Mouse (Mus musculus) limb, embryonic 10.5 days (tissue): ENCODE measurements around the gene Rhbg. TPM values are rescaled to one million over a fixed set of nuclear protein-coding genes. Genes with fewer than 3 reads are reported as not detected.
A peak's percentile ranks its signal among the peaks of the same experiment; 100 is the strongest.

Source experiments
- DNase-seq: peaks from one replicate; pipeline ENCODE4 v3.0.0-alpha.2; 2017; ENCODE audit warnings: low spot score
- H3K27ac ChIP-seq: fragments of 300-500 bp; sonication (generic); 2 replicates; pipeline ENCODE4 v1.5.1; 2016; ENCODE audit warnings: mild to moderate bottlenecking
- H3K27me3 ChIP-seq: fragments of 300-500 bp; sonication (generic); 2 replicates; pipeline ENCODE4 v1.6.1; 2016; ENCODE audit warnings: low read depth, mild to moderate bottlenecking; ENCODE audit not compliant: poor library complexity, severe bottlenecking
- H3K36me3 ChIP-seq: fragments of 300-500 bp; sonication (generic); 2 replicates; pipeline ENCODE4 v1.6.1; 2016; ENCODE audit warnings: mild to moderate bottlenecking, moderate library complexity
- H3K4me1 ChIP-seq: fragments of 300-500 bp; sonication (generic); 2 replicates; pipeline ENCODE4 v1.6.1; 2016
- H3K4me3 ChIP-seq: fragments of 300-500 bp; sonication (generic); 2 replicates; pipeline ENCODE4 v1.5.1; 2016; ENCODE audit warnings: mild to moderate bottlenecking, moderate library complexity
- H3K9me3 ChIP-seq: fragments of 300-500 bp; sonication (generic); replicated peaks from 2 replicates; pipeline ENCODE4 v1.6.1; 2016; ENCODE audit warnings: mild to moderate bottlenecking
- WGBS: fragments of 180-500 bp; shearing (Covaris S2); methylation state at CpG from one replicate; pipeline ENCODE4 v1.1.7; 2016; 5-methylcytosine and 5-hydroxymethylcytosine counted together
- polyA plus RNA-seq: library from polyadenylated mRNA; unstranded; fragments of >200 nt; fragmentation: Nextera tagmentation; extraction: Ambion mirVana; gene quantifications from 2 replicates; pipeline ENCODE4 v1.2.1, GENCODE M21; 2016

Gene Rhbg
- polyA plus RNA-seq, 1 experiment from 2014 or later, result 0.34 TPM

DNA sequence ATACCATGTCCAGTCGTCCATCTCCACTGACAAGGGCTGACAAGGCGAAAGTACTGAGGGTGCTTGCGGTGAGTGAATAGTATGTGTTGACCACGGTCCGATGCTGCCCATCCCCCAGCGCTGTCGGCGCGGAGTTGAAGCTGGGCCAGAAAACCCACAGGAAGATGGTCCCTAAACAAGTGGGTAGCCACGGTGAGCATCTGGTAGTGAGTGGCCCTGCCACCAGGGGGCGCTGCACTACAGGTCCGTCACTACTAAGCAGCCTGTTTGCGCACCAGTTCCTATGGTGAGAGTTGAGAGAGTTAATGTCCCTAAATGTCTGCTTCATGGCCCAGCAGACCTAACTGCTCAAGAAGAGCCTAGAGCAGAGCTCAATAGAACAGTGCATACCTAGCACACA is 8.7 kb downstream of the Rhbg start:
- Histone ChIP-seq H3K27me3 (peaks cover 79% of the 10 kb centered on the region), H3K27ac (no peak overlapping the region), H3K4me1 (peaks cover 10% of the 10 kb centered on the region), H3K36me3 (no peaks in the 10 kb centered on the region), H3K9me3 (no peaks in the 10 kb centered on the region), H3K4me3 (no peak overlapping the region)
- 23% methylated on average over 13 of the region's 13 CpGs for whole genome bisulfite sequencing
- DNase-seq, result peak; percentile 86

DNA sequence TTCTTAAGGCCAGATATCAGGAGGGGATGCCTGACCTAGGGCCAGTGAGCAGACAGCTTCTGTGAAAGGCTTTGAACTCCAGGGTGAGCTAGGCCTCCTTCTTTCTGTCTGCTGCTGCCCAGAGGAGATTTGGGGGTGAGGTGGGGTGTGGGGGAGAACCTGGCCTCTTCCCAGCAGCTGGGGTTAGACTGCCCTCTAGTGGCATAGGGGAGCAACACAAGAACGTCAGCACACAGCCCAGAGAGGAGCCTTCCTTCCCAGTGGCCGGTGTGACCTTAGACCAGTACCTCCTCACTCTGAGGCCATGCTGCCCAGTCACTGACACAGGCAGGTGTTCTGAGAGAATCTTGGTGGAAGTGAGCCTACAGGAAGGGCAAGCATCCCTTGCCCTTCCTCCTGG is 10.4 kb downstream of the Rhbg start:
- Histone ChIP-seq H3K9me3 (no peaks in the 10 kb centered on the region), H3K27me3 (peaks cover 96% of the 10 kb centered on the region), H3K4me3 (no peak overlapping the region), H3K4me1 (peaks cover 12% of the 10 kb centered on the region), H3K36me3 (no peaks in the 10 kb centered on the region), H3K27ac (no peak overlapping the region)
- WGBS, result 7% methylated on average over 2 of the region's 2 CpGs
- peak; percentile 71 for DNase-seq

DNA sequence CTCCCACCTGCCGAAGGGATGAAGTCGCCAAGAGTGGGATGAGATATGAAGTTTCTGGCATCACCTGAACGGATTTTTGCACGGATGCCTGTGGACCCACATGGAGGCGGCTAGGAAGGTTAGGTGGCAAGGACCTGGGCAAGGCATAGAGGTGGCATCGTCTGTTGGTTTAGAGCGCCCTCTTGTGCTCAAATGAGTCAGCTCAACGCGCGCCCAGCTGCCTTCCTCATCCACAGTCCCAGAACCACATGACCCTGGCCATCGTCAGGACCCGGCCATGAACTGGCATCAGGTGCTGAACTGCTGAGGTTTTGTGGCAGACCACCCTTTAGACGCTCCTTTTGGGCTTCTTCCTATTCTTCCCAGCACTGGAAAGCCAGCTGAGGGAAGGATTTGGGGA is 12.0 kb downstream of the Rhbg start:
- Histone ChIP-seq H3K4me3 (no peak overlapping the region), H3K27ac (no peak overlapping the region), H3K9me3 (no peaks in the 10 kb centered on the region), H3K36me3 (no peaks in the 10 kb centered on the region), H3K4me1 (peaks cover 11% of the 10 kb centered on the region), H3K27me3 (peaks cover 99% of the 10 kb centered on the region)
- 3% methylated on average over 13 of the region's 13 CpGs for WGBS
- peak; percentile 81 for DNase-seq

DNA sequence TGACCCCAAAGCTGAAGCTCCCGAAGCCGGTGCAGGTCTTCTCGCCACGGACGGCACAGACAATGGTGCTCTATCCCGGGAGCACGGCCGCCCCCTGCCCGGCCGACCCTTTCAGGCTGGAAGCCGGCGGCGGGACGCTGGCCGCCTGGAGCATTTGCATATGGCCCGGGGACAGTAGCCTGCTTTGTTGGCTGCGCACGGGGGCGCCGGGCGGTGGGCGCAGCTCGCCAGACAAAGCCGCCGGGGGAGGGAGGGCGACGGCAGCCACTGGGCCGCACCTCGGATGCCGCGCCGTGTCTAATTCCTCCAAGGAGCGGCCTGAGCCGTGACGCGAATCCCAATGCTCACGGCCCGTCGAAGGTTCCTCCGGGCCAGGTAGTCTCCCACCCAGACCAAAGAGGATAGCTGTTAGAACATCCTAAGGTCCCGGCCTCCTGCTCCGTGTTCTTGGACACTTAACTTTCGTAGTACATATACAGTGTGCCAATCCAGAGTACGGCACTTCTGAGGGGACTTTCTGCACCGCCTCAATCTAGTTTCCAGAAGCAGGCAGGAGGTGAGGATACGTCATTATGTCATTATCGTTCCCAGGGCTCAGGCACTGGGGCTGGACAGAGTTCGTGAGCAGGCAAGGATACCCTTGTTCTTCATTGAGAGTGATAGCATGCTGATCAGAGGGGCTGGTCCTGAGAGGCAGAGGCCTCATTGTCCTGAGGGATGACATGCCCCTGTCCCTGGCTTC is 13.3 kb downstream of the Rhbg start:
- peaks cover 99% of the 10 kb centered on the region for H3K27me3 ChIP-seq
- H3K9me3 ChIP-seq, result no peaks in the 10 kb centered on the region
- peak overlapping the region; percentile 50; the same call in 1 of the 2 replicates for H3K27ac ChIP-seq
- H3K36me3 ChIP-seq, result no peaks in the 10 kb centered on the region
- peaks cover 23% of the 10 kb centered on the region for H3K4me1 ChIP-seq
- H3K4me3 ChIP-seq, result peak overlapping the region; percentile 40
- 2% methylated on average over 48 of the region's 48 CpGs for WGBS
- DNase-seq, result no peak

DNA sequence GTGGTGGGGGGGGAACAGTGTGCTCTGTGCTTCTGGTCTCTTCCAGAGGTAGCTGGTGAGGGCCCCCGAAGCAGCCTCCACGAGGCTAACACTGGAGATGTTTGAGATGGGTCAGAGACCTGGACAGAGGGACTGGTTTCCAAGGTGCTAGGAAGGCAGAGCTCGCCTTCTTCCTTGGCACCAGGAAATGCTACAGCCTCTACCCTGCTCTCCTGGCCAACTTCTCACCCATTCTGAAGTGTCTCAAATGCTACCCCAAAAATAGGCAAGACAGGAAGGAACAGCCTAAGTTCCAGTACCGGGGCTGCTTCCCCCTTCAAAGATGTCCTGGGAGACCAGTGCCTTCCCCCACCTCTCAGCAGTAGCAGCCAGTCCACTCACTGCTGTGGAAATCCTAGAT is 15.1 kb downstream of the Rhbg start:
- DNase-seq, result no peak
- WGBS, result 46% methylated on average over 4 of the region's 4 CpGs
- Histone ChIP-seq H3K27ac (no peak overlapping the region), H3K36me3 (no peaks in the 10 kb centered on the region), H3K27me3 (peaks cover 100% of the 10 kb centered on the region), H3K9me3 (no peaks in the 10 kb centered on the region), H3K4me3 (no peak overlapping the region), H3K4me1 (peaks cover 30% of the 10 kb centered on the region)

DNA sequence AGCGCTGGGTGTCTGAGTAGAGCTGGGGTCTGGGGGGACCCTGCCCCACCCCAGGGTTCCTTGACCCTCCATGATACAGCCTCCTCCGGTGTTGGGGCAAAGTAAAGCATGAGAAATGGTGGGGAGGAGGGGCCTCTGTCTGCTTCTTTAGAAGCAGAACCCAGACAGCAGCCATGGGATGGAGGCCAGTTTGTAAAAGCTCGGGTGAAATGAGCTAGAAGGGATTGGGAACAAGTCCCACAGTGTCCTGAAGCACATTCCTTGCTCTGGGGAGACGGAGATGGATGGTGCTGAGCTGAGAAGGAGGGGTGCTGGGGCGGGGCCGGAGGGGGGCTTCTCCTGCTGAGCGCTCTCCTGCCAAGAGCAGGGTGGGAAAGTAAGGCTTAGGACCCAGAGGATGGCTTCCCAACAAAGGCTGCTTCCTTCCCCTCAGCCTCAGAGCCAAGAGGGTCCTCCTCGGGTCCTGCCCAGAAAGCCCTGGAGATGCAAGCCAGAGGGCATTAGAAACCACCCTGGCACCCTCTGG is 15.6 kb downstream of the Rhbg start:
- Histone ChIP-seq H3K4me1 (peaks cover 32% of the 10 kb centered on the region), H3K36me3 (no peaks in the 10 kb centered on the region), H3K27ac (no peak overlapping the region)

DNA sequence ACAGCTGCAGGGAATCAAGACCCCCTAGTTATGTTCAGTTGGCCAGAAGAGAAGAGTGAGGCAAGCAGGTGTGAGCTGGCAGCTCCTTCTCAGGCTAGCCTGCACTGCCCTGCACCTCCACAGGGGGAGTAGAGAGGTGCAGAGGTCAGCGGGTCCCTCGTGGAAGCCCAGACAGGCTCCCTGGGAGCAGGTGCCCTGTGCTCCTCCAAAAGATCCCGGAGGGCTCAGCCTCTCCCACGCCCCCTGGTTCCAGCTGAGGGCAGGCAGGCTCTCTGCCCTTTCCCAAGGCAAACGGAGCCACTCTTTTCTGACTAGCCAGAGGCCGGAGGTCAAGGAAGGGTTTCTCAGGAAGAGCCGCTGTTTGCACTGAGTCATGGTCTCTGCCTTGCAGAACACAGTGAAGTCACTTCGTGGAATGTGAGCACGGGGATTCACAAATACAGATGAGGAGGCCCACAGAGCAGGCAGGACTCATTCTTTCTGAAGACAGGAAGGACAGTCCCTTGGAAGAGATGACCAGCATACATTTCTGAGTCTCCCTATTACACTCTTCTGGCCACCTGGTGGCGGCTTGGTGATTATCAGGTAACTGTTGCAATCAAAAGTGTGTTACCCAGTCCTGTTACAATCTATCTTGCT is 16.8 kb downstream of the Rhbg start:
- Histone ChIP-seq H3K4me1 (peaks cover 44% of the 10 kb centered on the region), H3K27me3 (peaks cover 99% of the 10 kb centered on the region), H3K27ac (no peak overlapping the region), H3K36me3 (no peaks in the 10 kb centered on the region), H3K9me3 (no peaks in the 10 kb centered on the region), H3K4me3 (0 out of 2 replicates have a peak overlapping the region, but pooled peaks have one; percentile 8)
- DNase-seq, result no peak
- 11% methylated on average over 10 of the region's 10 CpGs for WGBS

More for the DNA sequence above, 15.6 kb downstream of the Rhbg start:
- WGBS, result 41% methylated on average over 8 of the region's 8 CpGs
- Histone ChIP-seq H3K9me3 (no peaks in the 10 kb centered on the region), H3K27me3 (peaks cover 100% of the 10 kb centered on the region), H3K4me3 (no peak overlapping the region)
- no peak for DNase-seq

DNA sequence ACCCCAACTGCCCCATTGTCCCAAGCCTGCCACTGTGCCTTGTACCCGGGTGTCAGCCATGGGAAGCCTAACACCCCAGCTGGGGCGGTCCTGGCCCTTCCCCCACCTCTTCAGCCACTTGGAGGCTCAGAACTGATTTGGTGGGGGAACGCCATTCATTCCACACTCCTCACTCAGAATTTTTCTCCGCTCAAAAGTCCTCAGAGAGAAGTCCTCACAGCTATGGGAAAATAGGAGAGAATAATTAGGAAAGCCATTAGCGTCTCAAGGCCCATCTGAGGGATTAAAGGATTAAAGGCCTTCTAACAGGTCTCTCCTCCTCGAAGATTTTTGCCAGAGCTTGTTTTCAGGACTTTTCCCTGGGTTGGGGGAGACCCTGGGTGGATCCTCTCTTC is 17.4 kb downstream of the Rhbg start:
- Histone ChIP-seq H3K9me3 (no peaks in the 10 kb centered on the region), H3K27ac (0 out of 2 replicates have a peak overlapping the region, but pooled peaks have one; percentile 14), H3K27me3 (peaks cover 99% of the 10 kb centered on the region), H3K36me3 (no peaks in the 10 kb centered on the region), H3K4me1 (peaks cover 48% of the 10 kb centered on the region), H3K4me3 (no peak overlapping the region)
- DNase-seq, result no peak
- WGBS, result 13% methylated on average over 6 of the region's 6 CpGs

DNA sequence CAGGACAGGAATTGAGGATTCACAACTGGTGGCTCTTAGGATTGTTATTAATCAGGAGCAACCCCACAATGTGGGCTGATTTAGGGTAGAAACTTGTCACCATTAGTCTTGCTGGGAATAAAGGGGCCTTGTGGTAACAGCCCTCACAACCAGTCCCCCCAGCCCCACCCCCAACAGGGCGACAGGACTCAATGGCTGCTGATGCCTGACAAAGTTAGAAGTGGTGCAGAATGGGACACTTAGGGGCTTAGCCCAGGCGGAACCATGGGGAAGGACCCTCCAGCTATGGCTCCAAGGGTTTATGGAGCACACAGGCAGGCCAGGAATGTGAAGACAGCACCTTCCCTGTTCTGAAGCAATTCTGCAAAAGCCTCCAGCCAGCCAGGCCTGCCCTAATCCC is 18.9 kb downstream of the Rhbg start:
- H3K27me3 ChIP-seq, result peaks cover 99% of the 10 kb centered on the region
- WGBS, result 33% methylated on average over 2 of the region's 2 CpGs

DNA sequence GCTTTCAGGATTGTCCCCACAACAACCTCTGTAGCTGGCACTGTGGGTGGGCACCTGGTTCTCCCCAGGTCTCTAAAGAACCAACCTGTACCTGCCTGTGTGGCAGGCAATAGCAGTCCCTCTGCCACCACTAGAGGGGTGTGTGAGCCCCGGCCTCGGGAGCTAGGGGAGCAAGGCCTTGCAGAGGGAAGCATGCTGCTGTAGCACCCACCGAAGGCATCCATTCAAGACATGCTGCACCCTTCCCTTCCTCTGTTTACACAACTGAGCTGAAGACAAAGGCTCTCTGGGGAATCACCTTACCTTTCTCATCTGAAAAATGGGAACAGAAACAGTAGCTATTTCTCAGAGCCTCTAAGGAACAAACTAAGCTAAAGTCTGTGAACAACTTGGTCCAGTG is 19.3 kb downstream of the Rhbg start:
- DNase-seq, result no peak
- WGBS, result 4% methylated on average over 3 of the region's 3 CpGs
- Histone ChIP-seq H3K36me3 (no peaks in the 10 kb centered on the region), H3K4me3 (no peak overlapping the region), H3K9me3 (no peaks in the 10 kb centered on the region), H3K27ac (no peak overlapping the region), H3K27me3 (peaks cover 99% of the 10 kb centered on the region), H3K4me1 (peaks cover 56% of the 10 kb centered on the region)

More for the DNA sequence above, 18.9 kb downstream of the Rhbg start:
- H3K36me3 ChIP-seq, result no peaks in the 10 kb centered on the region
- no peak overlapping the region for H3K27ac ChIP-seq
- no peak overlapping the region for H3K4me3 ChIP-seq
- no peak for DNase-seq
- H3K4me1 ChIP-seq, result peaks cover 53% of the 10 kb centered on the region
- H3K9me3 ChIP-seq, result no peaks in the 10 kb centered on the region

DNA sequence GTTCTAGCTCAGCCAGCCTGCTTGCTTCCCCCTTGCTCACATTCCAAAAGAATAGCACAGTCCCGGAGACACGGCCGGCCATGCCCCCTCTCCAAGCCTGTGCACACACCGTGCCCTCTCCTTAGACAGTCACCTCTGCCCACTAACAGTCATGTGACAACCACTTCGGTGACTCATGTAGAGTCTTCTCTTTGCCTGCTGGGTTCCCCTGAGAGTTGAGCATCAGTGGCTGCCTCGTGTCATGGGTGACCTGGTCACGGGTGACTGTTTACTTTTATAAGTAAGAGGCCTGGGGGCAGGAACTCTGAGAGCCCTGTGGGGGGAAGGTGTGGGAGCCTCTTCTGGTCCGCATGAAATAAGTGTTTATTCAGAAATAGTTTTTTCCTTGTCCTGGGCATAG is 20.5 kb downstream of the Rhbg start:
- H3K4me3 ChIP-seq, result no peak overlapping the region
- no peak overlapping the region for H3K27ac ChIP-seq
- 69% methylated on average over 8 of the region's 8 CpGs for WGBS
- H3K36me3 ChIP-seq, result no peaks in the 10 kb centered on the region
- peaks cover 61% of the 10 kb centered on the region for H3K4me1 ChIP-seq
- no peak for DNase-seq
- H3K9me3 ChIP-seq, result no peaks in the 10 kb centered on the region
- H3K27me3 ChIP-seq, result peaks cover 99% of the 10 kb centered on the region

DNA sequence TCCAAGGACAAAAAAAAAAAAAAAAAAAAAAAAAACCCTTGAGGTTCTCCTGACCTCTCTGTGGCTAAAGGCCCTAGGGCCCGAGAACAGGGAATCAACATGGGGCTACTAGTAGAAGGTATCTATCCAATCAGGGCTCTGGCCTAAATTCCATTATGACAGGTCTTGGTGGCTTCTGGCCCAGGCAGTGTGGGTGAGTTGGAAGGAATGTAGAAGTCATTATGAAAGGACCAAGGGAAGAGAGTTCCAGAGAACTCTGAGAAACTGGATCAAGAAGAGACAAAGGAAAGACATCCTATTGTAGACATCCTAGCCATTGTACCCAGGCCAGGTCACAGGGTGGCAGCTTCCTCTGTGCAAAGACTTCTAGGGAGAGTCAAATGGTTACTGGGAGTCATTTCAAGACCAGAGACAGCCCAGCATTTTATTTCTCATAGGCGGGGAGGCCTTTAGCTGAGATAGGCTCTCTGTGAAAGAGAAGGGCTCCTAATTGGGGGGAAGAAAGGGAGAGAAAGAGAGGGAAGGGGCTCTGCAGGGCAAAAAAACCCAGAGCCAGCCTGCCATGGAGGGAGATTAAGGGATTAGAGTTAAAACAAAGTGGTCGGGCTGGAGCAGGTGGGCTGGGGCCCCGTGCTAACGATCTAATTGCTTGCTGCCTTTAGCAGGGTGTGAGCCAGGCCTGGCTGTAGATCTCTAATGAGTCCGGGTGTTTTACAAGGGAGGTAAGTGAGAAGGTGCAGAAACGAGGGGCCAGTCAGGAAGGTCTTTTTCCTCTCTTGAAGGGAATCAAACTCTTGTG is 21.5 kb downstream of the Rhbg start:
- no peak overlapping the region for H3K4me3 ChIP-seq
- H3K9me3 ChIP-seq, result no peaks in the 10 kb centered on the region
- 18% methylated on average over 7 of the region's 7 CpGs for WGBS
- no peaks in the 10 kb centered on the region for H3K36me3 ChIP-seq
- peaks cover 99% of the 10 kb centered on the region for H3K27me3 ChIP-seq
- H3K4me1 ChIP-seq, result peaks cover 64% of the 10 kb centered on the region
- no peak for DNase-seq
- no peak overlapping the region for H3K27ac ChIP-seq

DNA sequence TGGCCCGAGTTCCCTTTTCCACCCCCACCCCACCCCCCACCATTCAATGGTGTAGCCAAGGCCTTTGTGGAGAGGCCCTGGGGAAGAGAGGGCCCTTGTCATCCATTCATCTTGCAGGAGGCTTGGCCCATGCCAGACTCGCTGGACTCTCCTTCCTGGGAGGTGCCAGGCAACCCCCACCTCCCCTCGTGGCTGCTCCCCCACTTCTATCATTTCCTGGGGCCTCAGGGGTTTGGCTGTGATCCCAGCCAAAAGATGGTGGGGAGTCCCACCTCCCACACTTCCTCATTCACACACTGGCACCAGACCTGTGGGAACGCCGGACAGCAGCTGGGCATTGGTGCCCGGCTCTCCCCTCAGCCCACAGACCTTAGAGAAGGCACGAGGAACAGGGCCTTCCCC is 22.2 kb downstream of the Rhbg start:
- WGBS, result 66% methylated on average over 7 of the region's 7 CpGs
- Histone ChIP-seq H3K27me3 (peaks cover 99% of the 10 kb centered on the region), H3K9me3 (no peaks in the 10 kb centered on the region), H3K4me3 (no peak overlapping the region), H3K27ac (no peak overlapping the region), H3K36me3 (no peaks in the 10 kb centered on the region), H3K4me1 (peaks cover 63% of the 10 kb centered on the region)
- DNase-seq, result no peak
